8 mouse cellular contexts compared by ENCODE assay signal in the genomic region with DNA sequence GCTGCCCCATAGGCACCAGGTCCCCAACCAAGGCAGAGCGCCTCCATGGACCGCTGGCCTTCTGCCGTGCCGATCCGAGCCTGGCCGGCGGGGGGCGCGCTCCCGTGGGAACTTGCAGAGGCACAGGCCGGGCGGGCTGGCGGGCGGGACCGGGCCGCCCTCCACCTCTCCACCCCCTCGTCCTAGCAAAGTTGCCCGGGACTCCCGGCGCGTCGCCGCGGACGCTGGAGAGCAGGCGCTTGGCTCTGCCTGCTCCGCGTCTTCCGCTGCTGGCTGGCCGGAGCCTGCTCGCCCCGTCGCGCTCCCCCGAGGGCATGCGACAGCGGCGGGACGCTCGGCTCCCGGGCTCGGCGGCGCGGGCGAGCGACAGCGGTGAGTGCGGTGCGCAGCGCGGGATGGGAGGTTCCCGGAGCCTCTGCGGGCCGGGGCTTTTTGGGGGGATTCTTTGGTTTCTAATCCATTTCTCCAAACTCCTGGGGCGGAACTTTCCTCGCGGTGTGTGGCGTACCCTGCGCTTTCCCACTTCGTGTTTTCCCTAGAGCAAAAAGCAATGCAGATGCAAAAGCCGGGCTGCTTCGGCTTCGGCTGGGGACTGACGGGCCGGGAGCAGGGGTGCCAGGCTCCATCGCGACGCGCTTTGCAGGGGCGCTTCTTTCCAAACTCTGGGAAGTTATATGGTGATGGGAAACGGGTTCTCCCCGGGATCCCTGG. TPM values are rescaled to one million over a fixed set of nuclear protein-coding genes. Genes with fewer than 3 reads are reported as not detected.
A peak's percentile ranks its signal among the peaks of the same experiment; 100 is the strongest.
DNase-seq lines count a peak whose midpoint lies in the region; ATAC-seq and TF ChIP-seq lines count a peak whose summit lies in the region.

Lpar3 (plus strand) TSS at position 188 of the 711 bp plus-strand sequence.

- H3K36me3 ChIP-seq in hindbrain, embryonic 11.5 days (ENCODE audit: control insufficient read depth, insufficient read depth, low read length) = no peaks in the 10 kb centered on the region

- under 1% methylated on average over 57 of the region's 73 CpGs for WGBS in hindbrain, embryonic 11.5 days

- intact Hi-C loops in left cerebral cortex, adult 2 months (cut with DNase I) = no loop called here

- no peak within 1 kb of the TSS for H3K27ac ChIP-seq in hindbrain, embryonic 11.5 days (ENCODE audit: low read depth, low read length)
- no peak within 1 kb of the TSS for H3K27ac ChIP-seq in left cerebral cortex, adult 2 months

- ATAC-seq in frontal cortex, adult (ENCODE audit: low TSS enrichment) = peak; percentile 41
- peak; percentile 86 for ATAC-seq in hindbrain, embryonic 11.5 days (ENCODE audit: low FRiP score)

- no peaks in the 10 kb centered on the region for H3K9me3 ChIP-seq in hindbrain, embryonic 11.5 days (ENCODE audit: control insufficient read depth, low read length)

- H3K4me3 ChIP-seq in hindbrain, embryonic 11.5 days (ENCODE audit: low read depth, low read length) = peak within 1 kb of the TSS; percentile 50
- H3K4me3 ChIP-seq in left cerebral cortex, adult 2 months = peak within 1 kb of the TSS; percentile 14

- peak within 1 kb of the TSS; percentile 38; the same call in 1 of the 2 replicates for H3K9ac ChIP-seq in hindbrain, embryonic 11.5 days (ENCODE audit: low read depth, low read length)

- H3K27me3 ChIP-seq in hindbrain, embryonic 11.5 days (ENCODE audit: control insufficient read depth, insufficient read depth, low read length) = peaks cover 29% of the 10 kb centered on the region

- DNase-seq in ES-CJ7 (ENCODE audit: low read depth, low spot score) = peak; percentile 68
- peak; percentile 71 for DNase-seq in brain, embryonic 14.5 days (ENCODE audit: low read depth)
- peak; percentile 84 for DNase-seq in hindbrain, embryonic 11.5 days (ENCODE audit: low spot score)
- DNase-seq in left cerebral cortex, adult 2 months (ENCODE audit: extremely low spot score in 1 of 2, low spot score in 2 of 2) = peak; percentile 30 to 33
- peak; percentile 87 to 90 for DNase-seq in lung, postnatal 4 days
- DNase-seq in right cerebral cortex, postnatal 14 days = peak; percentile 52
- DNase-seq in yolk sac, embryonic 10.5 days (ENCODE audit: low spot score) = peak; percentile 77

- H3K4me1 ChIP-seq in hindbrain, embryonic 11.5 days (replicated peaks; ENCODE audit: control insufficient read depth, insufficient read depth, low read length) = peaks cover 4% of the 10 kb centered on the region; the same call in 1 of the 2 replicates

- no peak for TF ChIP-seq POLR2A in brain, embryonic 14.5 days (IDR thresholded peaks at IDR 0.05; ENCODE audit: borderline replicate concordance, extremely low read depth, insufficient read depth, insufficient read length, poor library complexity, severe bottlenecking)

- peak within 1 kb of the TSS; percentile 84 for H3K4me2 ChIP-seq in hindbrain, embryonic 11.5 days (replicated peaks; ENCODE audit: low read depth, low read length)

- peak; percentile 54 for TF ChIP-seq CTCF in brain, embryonic 14.5 days (IDR thresholded peaks at IDR 0.05; ENCODE audit: borderline replicate concordance, extremely low read depth, insufficient read depth, insufficient read length)
- peak; percentile 43 for TF ChIP-seq CTCF in left cerebral cortex, adult 2 months (IDR thresholded peaks at IDR 0.05)

RNA-seq across cellular contexts. Expression of gene Lpar3, which starts in this region (rescaled TPM):
- 0.26 and 0.52 TPM in 2 replicates for polyA plus RNA-seq in brain, embryonic 14.5 days (2012; rRNA removed)
- 1.4 and 1.5 TPM in 2 replicates for polyA plus RNA-seq in hindbrain, embryonic 11.5 days (2014; fragmentation: Nextera tagmentation; extraction: Ambion mirVana)
- under 1 TPM; 0.27 to 0.49 TPM for total RNA-seq in left cerebral cortex, adult 2 months (2021)

Comparison
In these comparisons a context has a peak if more than half of its experiments do, and no peak if none do; other contexts are left out.
1. Peak in DNase-seq in brain, embryonic 14.5 days; RNA of the gene not detected or under 1 TPM.
2. Peak in DNase-seq and H3K4me3 ChIP-seq in left cerebral cortex, adult 2 months; RNA of the gene not detected or under 1 TPM.
3. DNase-seq: peak in every context shown above with its lines; median percentile 88 in lung, postnatal 4 days; 84 in hindbrain, embryonic 11.5 days; 77 in yolk sac, embryonic 10.5 days; 71 in brain, embryonic 14.5 days; 68 in ES-CJ7; 52 in right cerebral cortex, postnatal 14 days; 32 in left cerebral cortex, adult 2 months.